Mouse (Mus musculus) adrenal gland, postnatal 4 days (tissue): ENCODE measurements around the gene Nkrf. TPM values are rescaled to one million over a fixed set of nuclear protein-coding genes. Genes with fewer than 3 reads are reported as not detected.
A peak's percentile ranks its signal among the peaks of the same experiment; 100 is the strongest.

ENCODE experiments used
- DNase-seq, 2 experiments: peaks; one replicate each; pipeline ENCODE4 v3.0.0; 2021 to 2022; ENCODE audit warnings: low spot score in 2 of 2, mixed read lengths in 2 of 2
- total RNA-seq, 2 experiments: library from RNA; stranded (reverse); gene quantifications; 2 replicates each; pipeline ENCODE4 v1.2.3; 2021

Nkrf gene
- total RNA-seq, 2 experiments from 2014 or later: 7.8 to 8.4 TPM

DNA sequence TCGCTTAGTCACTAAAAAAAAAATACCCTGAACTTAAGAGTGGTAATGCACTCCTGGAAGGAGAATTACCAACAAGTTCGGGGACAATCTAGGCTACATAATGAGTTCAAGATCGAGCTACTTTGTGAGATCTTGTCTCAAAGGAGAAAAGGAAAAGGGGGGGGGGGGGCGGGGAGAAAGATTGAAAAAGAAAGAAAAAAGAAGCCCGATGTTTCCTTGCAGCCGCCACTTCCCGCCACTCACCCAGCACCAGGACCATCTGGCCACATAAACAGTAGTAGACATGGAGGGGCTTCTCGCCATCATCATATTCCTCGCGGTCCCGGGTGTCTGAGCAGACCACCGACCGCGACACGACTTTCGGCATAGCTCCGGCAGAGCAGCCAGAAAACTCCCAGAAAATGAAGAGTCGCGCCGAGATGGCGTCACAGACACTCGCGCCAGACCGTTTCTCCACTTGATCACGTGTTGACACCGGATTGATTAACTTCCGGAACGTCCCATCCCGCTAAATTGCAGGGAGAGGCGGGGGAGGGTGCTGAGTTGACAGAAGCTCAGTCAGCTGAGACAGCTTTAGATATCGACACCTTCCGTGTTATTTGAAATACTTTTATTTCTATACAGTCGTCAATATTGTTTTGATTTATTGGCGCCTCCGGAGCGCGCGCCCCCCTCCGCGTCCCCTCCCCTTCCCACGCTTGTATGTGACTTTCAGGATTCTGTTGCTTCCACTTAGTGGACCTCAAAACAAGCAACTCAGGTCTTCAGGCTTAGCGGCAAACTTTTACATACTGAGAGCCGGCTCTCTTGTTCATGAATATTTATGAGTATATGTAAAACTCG lies 38.7 kb downstream of the Nkrf start:
- peak; percentile 26 to 62 for DNase-seq

DNA sequence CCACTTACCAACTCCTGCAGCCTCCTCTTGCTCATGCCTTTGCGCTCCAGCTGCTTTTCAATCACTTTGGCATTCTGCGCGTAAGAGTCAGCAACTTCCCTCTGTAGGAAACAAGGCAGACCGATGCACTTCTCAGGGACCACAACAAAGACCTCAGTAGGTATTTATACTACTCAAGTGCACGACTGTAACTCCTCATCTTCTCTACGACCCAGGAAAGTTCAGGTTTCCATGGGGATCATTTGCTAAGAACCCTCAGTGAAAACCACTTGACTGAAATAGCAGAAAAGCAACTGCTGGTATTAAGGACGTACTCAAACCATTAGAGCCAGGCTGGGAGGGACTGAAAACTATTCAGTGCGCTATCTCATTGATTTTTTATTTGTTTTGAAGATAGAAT lies 50.1 kb downstream of the Nkrf start:
- DNase-seq: no peak

DNA sequence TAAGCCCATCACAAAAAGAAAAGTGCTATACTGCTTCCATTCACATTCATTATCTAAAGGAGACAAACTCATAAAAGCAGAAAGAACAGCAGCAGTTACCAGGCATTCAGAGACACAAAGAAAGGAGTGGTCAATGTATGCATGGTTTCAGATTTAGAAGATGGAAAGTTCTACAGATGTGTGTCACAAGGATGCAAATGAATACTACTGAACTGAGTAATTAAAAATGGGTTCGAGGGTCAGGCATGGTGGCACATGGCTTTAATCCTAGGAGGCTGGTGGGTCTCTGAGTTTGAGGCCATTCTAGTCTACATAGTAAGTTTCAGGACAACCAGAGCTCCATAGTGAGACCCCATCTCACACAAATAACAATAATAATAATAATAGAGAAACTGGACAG lies 55.5 kb downstream of the Nkrf start:
- DNase-seq: no peak

DNA sequence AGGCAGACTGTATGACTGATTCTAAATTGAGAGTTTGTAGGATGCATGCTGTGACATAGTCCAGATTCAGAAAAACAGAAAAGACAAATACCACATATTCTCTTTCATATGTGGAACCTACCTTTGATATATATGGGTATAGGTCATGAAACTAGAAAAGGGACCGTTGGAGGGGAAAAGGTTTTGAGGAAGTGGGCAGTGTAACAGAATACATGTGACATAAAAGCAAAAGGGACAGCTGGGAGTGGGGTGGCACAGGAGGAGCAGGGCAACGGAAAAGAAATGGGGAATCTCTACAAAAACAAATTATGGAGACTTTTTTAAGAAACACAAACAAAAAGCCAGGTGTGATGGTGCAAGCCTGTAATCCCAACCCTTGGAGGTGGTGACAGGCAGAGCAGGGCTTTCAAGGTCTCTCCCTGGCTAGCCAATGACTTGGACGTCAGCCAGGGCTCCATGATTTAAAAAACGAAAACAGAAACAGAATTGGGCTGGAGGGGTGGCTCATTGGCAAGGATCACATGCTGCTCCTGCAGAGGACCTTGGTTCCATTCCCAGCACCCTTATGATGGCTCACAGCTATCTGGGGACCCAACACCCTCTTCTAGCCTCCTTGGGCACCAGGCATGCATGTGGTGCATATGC lies 59.2 kb downstream of the Nkrf start:
- no peak for DNase-seq

DNA sequence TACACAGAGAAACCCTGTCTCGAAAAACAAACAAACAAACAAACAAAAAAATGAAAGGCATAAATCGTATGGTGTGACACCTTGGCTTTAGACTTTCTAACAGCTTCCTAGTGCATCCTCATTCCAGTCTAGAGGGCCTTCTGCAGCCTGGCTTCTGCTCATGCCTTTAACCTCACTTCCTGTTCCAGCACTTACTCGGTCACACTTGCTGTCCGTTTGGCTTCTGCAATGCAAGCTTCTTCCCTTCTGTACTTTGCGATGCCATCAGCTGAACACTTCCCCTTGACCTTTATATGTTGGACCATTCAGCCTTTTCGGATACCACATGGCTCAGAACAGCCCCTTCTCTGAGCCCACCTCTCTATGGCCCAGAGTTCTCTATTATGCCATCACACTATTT lies 61.0 kb downstream of the Nkrf start:
- no peak for DNase-seq

DNA sequence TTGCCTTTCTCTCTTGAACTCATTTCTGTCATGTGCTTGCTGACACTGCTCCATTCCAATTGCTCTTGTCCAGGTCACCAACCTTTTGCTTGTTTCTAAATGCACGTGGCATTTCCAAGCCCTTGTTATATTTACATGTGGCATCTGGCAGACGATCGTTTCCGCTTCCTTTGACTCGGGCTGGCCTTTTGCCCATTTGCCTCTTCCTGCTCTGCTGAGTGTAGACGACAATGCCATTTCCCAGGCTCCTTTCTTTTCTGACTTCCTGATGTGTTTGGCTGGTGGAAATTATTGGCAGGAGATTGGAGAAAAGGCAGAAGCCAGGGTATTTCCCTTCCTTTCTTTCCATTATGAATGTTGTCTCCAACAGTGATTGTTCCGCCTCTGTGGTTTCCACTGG lies 63.3 kb downstream of the Nkrf start:
- no peak for DNase-seq

Other genes starting within 250 kb of the Nkrf start
- gene Slc25a43, start 159.2 kb downstream of the Nkrf start, total RNA-seq: 1 to 10 TPM; 1.6 to 2.1 TPM
- gene Slc25a5, start 107.2 kb downstream of the Nkrf start, total RNA-seq: 100 to 1,000 TPM; 427 to 429 TPM
- gene Ube2a, start 29.0 kb downstream of the Nkrf start, total RNA-seq: 10 to 100 TPM; 47.9 to 52.3 TPM
- gene C330007P06Rik, start 28.8 kb downstream of the Nkrf start, total RNA-seq: 10 to 100 TPM; 39.2 to 41.0 TPM
- 10 to 100 TPM; 30.8 to 35.1 TPM for gene Sept6, start 88.9 kb upstream of the Nkrf start, total RNA-seq
- 1 to 10 TPM in 1 of 2 experiments, under 1 TPM in 1; 0.85 to 1.1 TPM for gene Sowahd, start 145.9 kb upstream of the Nkrf start, total RNA-seq
- 100 to 1,000 TPM; 876 to 893 TPM for gene Rpl39, start 182.5 kb upstream of the Nkrf start, total RNA-seq
- 10 to 100 TPM; 26.9 to 27.7 TPM for gene Upf3b, start 207.4 kb upstream of the Nkrf start, total RNA-seq
- gene Nkap, start 223.9 kb upstream of the Nkrf start, total RNA-seq: 10 to 100 TPM; 20.7 to 21.0 TPM